Mouse (Mus musculus) mouse trophoblast stem cell (cell line): Measurements from ENCODE around the gene Cct8.
"Not testable (repeated sequence)": the region's sequence is repeated elsewhere in the genome, so short reads cannot be mapped to it uniquely, and the experiment has no call there.

ENCODE experiments used
- in situ Hi-C, 2 experiments: fragments of 300-500 bp; cut with MseI, MboI; formaldehyde crosslinking; loops; 2 replicates in 1 of 2; 3 replicates in 1 of 2; pipeline ENCODE4 v1.15.1; 2025

The Cct8 gene

DNA sequence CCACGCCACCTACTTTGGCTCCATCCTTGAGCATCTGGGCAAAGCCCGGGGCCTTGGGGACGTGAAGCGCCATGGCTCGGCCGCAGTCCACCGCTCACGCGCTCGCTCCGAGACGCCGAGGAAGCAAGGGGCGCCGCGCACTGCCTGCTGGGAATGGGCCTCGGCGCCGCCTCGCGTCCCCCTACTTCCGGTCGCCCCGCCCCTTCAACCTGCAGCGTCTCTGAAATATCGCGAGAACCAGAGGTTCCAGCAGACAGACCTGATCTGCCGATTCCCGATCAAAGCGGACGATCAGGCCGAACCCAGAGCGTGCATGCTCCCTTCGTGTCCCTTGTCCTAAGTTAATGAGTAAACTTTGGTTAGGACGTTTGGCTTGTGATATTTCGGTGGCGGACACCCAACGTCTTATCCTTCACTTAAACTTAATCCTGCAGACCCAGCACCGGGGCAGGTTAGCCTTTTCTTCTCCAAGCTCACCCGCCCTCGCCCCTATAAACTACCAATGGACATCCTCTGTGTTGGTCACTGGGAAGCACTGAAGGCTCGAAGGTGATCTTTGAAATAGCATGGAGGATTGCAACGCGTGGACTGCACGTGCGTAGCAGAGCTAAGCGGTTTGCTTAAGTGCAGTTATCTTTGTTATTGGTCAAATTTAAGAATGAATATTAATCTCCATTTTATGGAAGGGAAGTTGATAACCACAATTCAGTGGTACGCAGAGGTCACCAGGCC is at the start of gene Cct8:
Cct8 (minus strand) TSS at position 158 of the 732 bp plus-strand sequence.
- in situ Hi-C loops = no loop called here

DNA sequence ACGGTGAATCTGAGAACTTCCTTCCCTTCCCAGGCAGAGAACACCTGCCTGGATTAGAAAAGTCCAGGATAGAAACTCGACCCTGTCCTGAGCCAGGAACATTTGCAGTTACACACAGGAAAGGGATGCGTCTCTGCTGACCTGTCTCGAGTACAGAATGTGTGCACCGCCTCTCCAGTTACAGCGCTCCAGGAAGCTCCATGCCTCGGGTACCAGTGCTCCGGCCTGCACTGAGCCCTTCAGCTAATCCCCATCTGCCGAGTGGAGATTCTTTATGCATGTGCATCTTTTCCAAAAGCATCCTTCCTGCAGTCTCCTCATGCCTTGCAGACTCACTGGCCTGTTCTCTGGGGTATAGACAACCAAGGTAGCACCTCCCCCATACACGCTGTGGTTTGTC is 33.1 kb upstream of the Cct8 start:
- in situ Hi-C loops = loop anchor here in 1 of 2 experiments (10.0 kb wide), 1 partner anchor 216 kb away; no protein-coding TSS in a partner anchor

DNA sequence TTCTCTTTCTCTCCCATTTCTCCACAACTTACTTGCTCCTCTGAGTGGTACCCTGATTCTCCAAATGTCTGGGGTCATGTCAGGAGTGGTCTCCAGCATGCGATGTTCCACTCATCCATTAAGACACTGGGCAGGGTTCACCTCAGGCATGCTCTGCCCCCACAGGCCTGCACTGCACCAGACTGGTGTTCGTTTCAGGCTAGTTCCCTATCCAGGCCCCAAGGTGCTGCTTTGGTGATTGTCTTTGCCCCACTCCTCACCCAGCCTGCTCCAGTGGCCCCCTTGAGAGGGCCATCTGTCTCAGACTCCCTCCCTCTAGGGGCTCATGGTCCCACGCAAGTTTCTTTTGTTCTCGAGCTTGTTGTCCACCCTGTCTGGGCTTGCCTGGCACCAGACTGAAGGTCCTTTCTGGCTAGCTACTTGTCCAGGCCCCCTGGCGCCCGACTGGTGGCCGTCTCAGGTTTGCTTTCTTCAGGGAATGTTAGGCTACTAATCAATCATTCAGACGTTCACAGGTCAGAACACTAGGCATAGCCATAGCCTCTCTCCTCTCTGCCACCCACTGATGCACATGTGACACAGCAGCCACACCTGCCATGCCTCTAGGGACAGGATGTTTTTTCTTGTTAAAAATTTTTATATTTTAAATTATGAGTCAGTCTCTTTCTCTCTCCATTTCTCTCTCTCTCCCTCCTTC is 32.0 kb upstream of the Cct8 start:
- in situ Hi-C loops = loop anchor here in 1 of 2 experiments (10.0 kb wide), 1 partner anchor 217 kb away; no protein-coding TSS in a partner anchor

DNA sequence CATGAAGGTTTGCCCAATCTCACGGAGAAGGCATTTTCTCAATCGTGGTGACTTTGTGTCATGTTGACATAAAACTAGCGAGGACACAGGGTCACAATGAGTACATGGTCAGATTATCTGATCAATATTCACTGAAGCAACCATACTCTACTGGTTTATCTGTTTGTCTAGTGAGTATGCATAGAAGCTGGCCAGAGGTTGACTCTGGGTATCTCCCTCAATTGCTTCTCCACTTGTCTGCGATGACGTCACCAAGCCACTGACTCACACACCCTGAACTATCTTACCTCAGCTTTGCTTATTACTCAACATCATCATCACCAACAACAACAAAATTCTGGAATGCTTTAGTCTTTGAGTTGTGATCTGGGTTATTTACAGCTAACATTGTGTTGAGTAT is 28.6 kb upstream of the Cct8 start:
- in situ Hi-C loops = loop anchor here in 1 of 2 experiments (10.0 kb wide), 1 partner anchor 221 kb away; no protein-coding TSS in a partner anchor

DNA sequence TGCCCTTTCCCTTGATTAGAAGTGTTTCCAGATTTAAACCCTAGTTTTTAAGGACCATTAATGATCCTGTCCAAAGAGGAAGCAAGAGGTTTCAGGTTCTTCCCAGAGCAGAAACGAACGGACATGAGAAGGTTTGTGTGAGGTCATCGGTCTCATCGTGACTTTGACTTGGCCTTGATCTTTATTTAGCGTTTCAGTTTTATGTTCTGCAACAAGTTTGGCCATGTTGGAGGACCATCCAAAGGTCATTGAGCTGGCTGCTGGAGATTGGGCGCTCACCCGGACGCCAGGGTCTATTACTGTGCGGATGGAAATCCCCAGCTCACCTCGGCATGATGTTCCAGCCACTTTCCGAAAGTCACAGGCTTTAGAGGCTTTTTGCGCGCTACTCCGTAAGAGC is 16.7 kb upstream of the Cct8 start:
- in situ Hi-C loops = loop anchor here in 1 of 2 experiments (10.0 kb wide), 1 partner anchor 232 kb away; no protein-coding TSS in a partner anchor

DNA sequence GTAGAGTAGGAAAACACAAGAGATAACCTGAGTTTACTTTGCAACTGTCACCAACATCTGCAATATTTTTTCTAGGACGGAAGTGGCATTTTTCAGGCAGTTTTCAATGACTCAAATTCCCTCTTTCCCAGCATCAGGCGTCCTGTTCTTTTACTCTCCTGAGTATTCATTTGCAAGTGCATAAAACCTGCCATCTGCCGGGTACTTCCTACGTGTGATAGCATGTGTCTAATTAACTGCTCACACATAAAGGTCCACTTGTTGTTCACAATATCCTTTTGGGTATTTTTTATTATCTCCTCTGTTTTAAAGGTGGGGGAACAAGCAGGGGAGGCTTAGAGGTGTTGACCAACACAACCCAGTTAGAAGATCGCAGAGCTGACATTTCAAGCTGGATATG is 16.0 kb upstream of the Cct8 start:
- in situ Hi-C loops = loop anchor here in 1 of 2 experiments (10.0 kb wide), 1 partner anchor 233 kb away; no protein-coding TSS in a partner anchor

DNA sequence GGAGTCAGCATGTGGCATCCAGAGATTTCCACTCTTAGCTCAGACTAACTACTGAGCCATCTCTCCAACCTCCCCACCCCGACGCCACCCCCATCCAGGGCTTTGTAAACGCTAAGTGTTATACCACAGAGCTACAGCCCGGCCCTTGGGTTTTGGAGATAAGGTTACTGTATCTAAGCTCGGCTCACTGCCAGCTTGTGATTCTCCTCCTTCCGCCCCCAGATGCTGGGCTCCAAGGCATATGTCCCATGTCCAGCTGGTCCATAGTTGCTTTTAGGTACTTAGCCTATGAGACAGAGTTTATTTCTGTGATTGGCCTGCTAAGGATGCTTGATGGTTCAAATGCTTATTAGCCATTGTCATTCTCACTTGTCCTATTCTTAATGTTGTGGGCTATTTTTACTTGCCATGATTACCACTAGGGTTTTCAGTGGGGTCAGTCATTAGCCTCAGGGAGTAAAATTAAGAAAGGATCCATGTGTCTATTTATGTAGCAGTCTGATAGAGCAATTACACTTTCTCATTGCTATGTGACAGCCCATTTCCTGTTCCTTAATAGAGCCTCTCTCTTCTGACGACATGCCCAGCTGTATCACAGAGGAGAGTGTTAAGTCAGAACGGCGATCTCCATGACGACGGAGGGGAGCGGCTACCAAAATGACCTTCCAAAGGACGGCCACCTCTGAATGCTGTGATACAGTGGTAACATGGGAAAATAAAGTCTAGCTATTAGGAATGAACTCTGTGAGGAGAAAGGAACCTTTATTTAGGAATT is 5.8 kb upstream of the Cct8 start:
- in situ Hi-C loops = loop anchor here in 1 of 2 experiments (10.0 kb wide), 1 partner anchor 253 kb away; no protein-coding TSS in a partner anchor

DNA sequence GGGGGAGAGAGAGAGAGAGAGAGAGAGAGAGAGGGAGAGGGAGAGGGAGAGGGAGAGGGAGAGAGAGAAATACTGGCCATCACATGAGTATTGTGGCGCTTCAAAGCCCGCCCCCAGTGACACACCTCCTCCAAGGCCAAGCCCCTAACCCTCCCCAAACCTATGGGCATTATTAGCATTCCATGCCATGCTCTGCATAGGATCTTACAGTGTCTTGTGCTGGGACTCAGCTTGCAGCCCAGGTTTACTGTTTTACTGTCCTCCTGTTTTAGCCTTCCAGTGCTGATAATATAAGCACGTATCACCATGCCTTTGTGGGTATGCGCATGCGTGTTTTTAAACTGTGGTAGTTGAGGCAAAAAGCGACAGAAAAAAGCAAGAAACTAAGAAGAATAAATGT is 3.9 kb upstream of the Cct8 start:
- in situ Hi-C loops = no loop called here

DNA sequence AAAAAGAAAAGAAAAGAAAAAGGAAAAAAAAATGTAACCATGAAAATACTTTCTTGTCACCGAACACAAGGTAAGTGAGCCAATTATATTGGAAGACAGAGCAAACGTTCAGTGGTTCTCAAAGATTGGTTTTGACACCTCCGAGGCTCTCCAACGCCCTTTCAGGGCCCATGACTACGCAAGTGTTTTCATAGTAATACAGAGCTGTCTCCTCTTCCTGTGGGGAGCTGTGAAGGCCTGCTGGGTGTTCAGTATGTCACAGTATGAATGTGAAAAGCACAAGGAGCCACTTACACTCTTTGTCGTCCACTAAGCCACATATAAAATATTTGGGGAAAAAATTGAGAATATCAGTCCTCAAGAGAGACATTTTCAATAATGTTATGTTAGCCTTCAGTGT is 1.5 kb upstream of the Cct8 start:
- in situ Hi-C loops = no loop called here

DNA sequence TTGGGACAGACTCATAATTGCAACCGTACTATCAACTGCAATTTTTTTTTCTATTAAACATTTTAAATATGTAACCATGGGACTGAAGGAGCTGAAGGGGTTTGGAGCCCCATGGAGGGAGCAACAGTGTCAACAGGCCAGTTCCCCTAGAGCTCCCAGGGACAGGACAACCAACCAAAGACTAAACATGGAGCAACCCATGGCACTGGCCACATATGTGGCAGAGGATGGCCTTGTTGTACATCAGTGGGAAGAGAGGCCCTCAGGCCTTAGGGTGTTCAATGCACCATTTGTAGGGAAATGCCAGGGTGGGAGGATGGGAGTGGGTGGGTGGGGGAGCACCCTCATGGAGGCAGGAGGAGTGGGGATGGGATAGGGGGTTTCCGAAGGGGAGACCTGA is 1.1 kb upstream of the Cct8 start:
- in situ Hi-C loops = no loop called here

DNA sequence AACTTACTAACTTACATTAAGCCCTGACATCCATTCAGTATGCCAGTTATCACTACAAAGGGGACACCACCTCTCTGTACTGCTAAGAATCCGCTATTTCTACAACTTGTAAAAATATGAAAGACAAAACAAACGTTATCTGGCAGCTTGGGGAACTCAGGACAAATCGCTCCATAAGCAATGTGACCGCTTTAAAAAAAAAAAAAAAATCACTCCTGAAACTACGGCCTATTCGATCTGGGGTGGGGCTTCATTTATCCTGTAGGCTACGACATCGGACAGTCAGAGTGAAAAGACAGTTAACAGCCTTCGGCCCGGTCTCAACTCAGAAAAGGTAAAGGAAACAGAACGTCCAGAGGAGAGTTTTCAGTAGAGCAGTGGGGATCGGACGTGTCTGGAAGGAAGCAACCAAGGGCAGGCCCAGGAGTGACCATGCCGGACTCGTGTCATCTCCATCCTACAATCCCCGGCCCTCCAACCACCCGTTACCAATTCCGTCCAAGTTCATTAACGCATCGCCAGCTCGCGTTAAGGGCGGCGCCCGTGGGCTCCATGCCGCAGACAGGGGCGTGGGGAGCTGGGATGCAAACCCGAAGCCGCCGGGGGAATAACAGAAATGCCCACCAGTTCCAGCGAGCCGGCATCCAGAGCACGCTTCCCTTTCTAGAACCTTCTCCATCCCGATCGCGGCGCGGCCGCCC is 568 bp downstream of the Cct8 start:
- in situ Hi-C loops = no loop called here

DNA sequence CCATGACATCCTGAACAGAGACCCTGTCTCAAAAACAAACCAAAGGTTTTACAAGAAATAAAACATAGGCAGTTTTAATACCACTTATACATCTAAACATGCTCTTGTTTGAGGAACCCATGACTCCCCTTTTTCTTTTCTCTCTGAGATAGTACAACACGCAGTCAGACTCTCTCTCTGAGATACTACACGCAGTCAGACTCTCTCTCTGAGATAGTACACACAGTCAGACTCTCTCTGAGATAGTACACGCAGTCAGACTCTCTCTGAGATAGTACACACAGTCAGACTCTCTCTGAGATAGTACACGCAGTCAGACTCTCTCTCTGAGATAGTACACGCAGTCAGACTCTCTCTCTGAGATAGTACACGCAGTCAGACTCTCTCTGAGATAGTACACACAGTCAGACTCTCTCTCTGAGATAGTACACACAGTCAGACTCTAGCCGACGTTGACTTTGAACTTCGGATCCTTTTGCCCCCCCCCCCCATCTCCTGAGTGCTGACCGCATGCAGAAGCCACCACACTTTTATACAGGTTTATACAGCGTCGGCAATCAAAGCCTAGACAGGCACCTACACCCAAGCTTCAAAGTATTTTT is 3.4 kb downstream of the Cct8 start:
- in situ Hi-C loops = not testable (repeated sequence)

DNA sequence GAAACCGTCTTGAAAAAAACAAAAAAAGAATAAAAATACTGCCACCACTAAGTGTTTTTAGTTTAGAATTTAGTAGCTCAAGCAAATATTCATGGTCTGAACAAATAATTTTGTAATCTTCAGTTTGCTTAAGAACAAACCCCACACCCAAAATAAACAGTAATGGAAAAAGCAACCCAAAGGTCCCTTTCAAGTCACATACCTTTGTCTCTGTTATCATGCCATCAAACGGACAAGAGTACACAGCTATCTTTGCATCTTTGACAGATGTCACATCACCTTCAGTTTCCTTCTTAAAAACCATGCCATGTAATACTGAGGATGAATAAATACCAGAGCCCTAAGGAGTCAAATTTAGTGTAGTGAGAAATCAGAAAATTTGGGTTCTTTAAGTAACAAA is 7.1 kb downstream of the Cct8 start:
- in situ Hi-C loops = no loop called here

DNA sequence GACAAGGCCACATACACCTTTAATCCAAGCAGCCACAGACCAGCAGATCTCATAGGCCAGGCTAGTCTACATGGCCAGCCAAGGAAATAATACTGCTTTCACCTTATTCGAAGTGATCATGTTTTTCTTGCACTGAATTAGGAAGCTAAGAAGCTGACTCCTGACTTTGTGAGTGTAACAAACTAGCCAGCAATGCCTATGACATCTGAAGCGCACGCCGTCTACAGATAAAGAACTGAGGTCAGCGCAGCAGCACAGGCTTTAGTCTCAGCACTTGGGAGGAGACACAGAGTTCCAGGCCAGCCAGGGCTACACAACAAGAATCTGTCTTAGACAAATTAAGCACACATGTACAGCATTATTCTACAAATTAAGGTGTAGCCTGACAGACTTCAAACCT is 8.9 kb downstream of the Cct8 start:
- in situ Hi-C loops = no loop called here

DNA sequence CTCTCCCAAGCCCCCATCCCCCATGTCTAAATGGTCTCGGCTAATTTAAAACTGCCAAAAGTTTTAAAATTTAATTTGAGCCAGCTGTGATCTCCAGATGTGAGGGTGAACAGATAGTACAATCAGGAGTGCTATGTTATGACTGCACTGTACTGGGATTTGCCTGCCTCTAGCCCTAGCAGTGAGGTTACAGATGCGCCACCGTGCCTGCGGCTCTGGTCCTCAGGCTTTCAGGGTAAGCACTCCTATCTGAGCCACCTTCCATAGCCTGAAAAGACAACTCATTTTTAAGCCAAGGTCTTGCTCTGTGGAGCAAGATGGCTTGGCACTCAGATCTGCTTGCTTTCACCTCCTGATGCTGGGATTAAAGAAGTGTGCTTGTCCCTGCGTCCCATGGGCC is 11.3 kb downstream of the Cct8 start:
- in situ Hi-C loops = no loop called here

DNA sequence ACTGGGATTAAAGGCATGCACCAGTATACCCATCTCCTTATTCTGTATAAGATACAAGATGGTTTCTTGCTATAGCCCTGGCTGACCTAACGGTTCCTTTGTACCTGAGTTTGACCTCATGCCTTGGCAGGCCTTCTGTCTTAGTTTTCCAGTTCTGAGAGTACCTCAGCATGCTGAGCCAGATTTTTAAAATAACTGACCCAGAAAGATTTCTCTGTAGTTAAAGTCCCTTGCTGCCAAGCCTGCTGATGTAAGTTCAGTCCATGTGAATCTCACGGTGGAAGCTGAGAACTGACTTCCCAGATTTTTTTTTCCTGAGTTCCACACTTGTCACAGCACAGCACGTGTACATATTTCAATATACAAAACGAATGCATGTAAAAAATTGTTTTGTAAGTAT is 25.1 kb downstream of the Cct8 start:
- in situ Hi-C loops = no loop called here

DNA sequence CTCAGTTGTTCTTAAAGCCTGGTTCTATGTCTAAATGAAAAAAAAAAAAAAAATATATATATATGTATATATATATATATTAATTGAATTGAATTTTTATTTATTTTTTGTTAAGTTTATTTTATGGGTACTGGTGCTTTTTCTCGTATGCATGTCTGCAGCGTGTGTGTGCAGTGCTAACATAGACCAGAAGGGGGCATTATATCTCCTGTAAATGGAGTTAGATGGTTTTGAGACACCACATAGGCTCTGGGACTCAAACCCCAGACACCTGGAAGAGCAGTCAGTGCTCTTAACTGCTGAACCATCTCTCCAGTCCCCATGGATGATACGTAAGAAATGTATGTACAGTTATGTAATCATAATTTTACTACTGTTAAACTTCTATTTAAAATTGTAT is 36.9 kb downstream of the Cct8 start:
- in situ Hi-C loops = no loop called here

DNA sequence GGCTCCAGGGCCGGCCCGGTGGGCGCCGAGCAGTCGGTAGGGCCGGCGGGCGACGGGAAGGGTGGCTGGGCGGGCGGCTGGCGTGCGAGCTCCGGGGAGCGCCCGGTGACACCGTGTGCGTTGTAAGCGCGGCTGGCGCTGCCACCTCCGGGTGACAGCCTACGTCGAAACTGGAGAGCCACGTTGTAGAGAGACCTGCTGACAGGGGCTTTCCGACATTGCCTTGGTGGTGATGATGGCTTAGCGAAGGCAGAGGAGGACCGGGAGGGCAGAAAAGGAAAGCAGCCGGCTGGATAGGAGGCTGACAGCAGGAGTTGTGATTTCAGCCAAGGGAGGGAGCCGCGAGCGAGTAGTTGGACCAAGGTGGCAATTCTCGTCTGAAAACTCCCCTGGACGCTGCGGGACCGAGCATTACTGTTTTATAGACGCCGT is 40.5 kb downstream of the Cct8 start:
- in situ Hi-C loops = no loop called here

DNA sequence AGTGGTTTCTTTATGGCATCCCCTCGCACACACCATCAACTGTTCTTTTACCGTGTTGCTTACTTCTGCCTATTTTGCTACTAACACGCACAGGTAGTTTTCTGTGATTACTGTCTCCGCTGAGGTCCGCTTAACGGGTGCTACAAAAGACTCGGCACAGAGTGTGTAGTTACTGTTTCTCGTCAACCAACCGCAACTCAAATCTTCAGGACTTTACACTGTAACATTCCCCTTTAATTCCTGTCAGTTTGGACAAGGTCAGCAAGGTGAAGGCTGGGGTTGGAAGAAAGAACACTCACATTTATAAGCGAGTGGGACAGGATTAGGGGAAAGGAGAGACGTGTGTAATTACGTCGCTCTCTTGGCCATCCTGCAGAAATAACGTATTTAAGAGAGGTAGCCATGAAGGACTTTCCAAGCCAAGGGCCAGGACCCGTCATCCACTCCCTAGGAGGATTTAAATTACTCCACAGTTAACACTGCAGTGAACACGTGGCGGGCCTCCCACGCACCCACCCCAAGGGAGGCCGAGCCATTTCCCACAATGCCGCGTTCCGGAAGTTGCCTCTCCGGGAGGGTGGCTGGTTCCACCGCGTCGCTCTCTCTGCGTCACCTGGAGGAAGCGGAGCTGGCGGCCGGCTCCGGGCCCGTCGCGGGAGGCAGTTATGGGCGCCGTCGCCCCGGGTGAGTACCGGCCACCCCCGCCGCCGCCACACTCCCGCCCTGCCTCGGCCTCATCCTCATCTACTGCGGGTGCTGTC is 41.1 kb downstream of the Cct8 start, which contains the start of gene Usp16:
Usp16 (plus strand) TSS at position 285 of the 761 bp plus-strand sequence.
- in situ Hi-C loops = no loop called here

DNA sequence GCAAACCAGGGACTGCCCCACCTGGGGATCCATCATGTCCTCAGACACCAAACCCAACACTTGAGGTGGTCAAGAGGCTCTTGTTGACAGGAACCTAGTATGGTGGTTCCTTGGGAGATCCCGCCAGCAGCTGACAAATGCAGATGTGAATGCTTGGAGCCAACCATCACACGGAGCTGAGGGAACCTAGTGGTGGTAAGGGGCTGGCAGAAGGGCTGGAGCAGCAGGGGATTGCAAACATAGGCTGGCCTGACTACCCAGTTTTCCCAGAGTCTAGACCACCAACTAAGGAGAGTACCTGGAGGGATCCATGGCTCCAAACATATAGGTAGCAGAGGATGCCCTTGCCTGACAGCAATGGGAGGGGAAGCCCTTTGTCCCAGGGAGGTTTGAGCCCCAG is 42.4 kb downstream of the Cct8 start:
- in situ Hi-C loops = no loop called here
